Mouse (Mus musculus): ENCODE data around the gene Kpna2.

DNA sequence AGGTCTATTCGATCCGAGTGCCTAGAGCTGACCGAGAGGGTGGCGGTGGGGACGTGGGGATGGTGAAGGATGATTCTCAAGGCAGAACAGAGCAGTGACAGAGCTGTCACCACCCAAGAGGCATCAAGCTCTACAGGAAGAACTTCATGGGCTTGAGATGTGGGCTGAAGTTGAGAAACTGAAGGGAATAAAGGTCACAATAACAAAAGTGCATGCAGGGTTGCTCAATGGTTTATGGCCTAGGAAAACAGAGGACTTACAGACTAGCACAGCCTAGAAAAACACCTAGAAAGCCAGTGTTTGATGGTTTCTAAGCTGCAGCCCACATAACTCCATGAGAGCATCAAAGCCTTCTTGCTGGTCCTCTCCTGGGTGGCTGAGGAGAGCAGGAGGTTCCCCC lies 40.1 kb upstream of the Kpna2 start:
- TF ChIP-seq POLR2A (IDR thresholded peaks at IDR 0.05; ENCODE audit: insufficient read depth, low read depth, low read length) (no peak), CTCF (IDR thresholded peaks at IDR 0.05; ENCODE audit: insufficient read depth, low read depth, low read length) (no peak)

All from olfactory bulb, adult 2 months (tissue).